Mouse (Mus musculus) layer of hippocampus, postnatal 25 days (tissue): ENCODE results near the gene Fam149b. TPM values are rescaled to one million over a fixed set of nuclear protein-coding genes. Genes with fewer than 3 reads are reported as not detected.
"Not testable (repeated sequence)": the region's sequence is repeated elsewhere in the genome, so short reads cannot be mapped to it uniquely, and the experiment has no call there.

Source experiments
- DNase-seq, 2 experiments: peaks; one replicate each; pipeline ENCODE4 v3.0.0; 2022; ENCODE audit warnings: mixed read lengths in 2 of 2, low spot score in 1 of 2; ENCODE audit errors: extremely low spot score in 1 of 2
- total RNA-seq, 2 experiments: library from RNA; stranded (reverse); gene quantifications; 2 replicates each; pipeline ENCODE4 v1.2.3; 2021

The Fam149b gene
- total RNA-seq = 10 to 100 TPM; 42.4 to 51.7 TPM

DNA sequence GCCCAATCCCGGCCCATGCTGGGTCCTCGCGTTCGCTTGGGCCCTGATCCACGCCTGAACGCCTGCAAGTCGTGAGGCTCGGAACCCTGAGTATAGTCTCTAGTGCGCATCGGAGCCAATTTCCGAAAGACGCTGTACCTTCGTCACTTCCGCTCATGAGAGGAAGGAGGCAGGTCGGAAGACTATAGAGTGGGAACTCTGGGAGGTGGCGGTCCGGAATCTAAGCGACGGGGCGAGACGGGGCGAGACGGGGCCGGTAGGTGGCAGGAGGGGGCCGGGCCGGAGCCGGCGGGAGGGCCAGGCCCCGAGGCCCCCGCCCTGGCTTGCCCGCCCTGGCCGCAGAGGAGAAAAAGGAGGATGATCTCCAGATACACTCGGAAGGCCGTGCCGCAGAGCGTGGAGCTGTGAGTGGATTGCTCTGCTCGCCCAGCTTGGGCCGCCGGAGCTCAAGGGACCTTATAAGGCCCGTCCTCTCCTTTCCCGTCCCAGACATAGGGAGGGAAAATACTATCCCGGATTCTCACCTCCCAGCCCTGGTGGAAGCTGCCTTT, at the start of gene Fam149b, which contains the start of gene Ecd:
TSS of gene Fam149b (plus strand) at position 172 of the 551 bp plus-strand sequence.
TSS of gene Ecd (minus strand) at position 131 of the 551 bp plus-strand sequence.
- DNase-seq = peak; percentile 88 to 89

DNA sequence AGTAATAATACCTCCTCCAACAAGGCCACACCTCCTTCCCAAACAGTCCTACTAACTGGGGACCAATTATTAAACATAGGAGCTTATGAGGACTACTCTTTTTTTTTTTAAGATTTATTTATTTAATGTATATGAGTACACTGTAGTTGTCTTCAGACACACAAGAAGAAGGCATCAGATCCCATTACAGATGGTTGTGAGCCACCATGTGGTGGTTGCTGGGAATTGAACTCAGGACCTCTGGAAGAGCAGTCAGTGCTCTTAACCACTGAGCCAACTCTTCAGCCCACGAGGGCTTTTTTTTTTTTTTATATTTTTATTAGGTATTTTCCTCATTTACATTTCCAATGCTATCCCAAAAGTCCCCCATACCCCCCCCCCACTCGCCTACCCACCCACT, 42.9 kb upstream of the Fam149b start:
- not testable (repeated sequence) for DNase-seq

DNA sequence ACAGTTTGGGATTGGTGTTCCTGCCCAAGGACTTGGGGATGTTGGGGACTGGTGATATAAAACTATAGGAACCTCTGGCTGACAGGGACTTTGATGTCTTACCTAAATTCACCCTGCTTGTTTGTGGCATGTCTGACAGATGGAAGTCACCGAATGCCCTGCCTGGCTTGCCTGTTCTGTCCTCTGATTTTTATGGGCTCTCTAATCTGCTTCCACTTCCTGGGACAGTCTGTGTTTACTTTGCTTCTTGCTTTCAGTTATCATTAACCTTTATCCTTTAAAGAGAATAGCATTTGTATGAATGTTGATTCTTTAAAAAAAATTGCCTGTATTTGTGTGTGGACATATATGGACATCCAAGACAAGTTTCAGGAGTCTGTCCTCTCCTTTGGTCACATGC, 32.8 kb upstream of the Fam149b start:
- DNase-seq = no peak

DNA sequence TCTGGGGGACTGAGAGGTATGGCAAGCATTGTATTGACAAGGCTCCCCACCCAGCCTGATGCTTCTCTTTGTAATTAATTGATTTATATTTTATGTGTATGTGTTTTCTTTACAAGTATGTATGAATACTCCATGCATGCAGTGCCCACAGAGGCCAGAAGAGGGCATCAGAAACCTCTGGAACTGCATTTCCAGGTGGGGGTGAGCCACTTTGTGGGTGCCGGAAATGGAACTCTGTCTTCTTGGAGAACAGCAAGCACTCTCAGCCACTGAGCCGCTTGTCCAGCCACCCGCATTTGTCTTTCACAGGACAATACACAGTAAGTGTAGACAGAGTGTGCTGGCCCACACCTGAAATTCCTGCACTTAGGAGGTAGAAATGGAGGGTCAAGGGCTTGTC, 28.5 kb upstream of the Fam149b start:
- DNase-seq = peak; percentile 25 to 62

DNA sequence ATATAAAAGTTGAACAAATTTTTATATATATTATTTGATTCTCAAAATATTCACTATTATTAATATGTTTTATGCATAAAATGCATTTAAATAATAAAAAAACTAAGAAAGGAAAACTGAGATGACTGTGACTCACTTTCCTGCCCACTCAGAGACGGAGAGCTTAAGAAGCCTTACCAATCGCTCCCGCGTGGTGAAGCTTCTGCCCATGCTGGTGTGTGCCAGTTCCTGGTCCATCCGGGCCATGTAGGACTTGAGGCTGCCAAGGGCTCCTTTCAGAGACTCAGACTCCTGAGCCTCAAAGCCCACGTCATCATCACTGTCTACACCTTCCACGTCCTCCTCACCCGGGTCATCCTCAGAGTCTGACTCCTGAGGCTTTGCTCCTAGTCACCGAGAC, 23.8 kb upstream of the Fam149b start:
- DNase-seq = no peak

DNA sequence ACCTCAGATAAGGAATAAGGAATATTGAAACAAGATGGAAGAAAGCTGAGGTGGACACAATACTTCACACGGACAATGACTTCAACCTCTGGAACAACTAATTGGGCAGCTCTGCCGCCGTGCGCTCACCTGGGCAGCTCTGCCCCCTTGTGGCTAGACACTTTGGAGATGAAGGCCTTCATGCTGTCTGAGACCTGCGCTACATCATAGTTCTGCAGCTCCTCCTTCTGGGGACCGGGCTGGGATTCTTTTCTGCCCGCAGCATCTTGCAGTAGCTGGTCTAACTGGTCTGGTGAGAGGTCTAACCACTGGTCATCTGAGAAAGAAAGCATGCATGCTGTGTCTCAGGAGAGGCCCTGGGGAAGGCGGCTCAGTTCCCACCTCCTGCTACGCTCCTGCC, 19.5 kb upstream of the Fam149b start:
- no peak for DNase-seq

DNA sequence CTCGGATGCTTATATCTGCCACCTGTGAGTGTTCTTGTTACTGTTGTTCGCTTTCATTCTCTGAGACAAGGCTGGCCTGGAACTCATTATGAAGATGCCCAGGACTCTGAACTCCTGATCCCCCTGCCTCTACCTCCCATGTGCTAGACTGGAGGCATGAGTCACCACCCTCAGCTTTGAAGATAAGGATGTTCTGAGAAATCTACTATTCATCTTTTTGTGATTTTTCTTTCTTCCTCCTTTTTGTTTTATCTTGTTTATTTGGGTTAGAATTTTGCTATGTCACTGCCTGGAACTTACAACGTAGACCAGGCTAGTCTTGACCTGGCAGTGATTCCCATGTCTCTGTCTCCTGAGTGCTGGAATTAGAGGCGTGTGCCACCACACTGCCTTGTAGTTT, 16.6 kb upstream of the Fam149b start:
- DNase-seq = no peak

DNA sequence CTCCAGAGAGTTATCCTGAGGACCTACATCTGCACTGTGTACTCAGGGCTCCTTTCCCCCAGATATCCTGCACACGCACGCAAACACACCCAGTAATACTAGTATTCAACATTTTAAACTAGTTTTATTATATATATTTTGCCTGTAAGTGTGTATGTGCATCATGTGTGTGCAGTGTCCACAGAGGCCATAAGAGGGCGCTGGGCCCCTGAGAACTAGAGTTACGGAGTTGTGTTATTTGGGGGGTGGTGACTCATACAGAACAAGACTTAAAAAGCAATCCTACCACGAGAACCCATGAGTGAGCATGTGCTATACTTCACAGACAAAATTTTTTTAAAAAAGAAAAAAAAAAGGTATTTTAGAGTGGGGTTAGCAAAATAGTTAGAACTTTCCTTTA, 8.5 kb upstream of the Fam149b start:
- DNase-seq = no peak

GRCm38 (mm10) chr14:20340149-20340548, 7.8 kb upstream of the Fam149b start:
- no peak for DNase-seq

GRCm38 (mm10) chr14:20340866-20341265, 7.1 kb upstream of the Fam149b start:
- no peak for DNase-seq

- no peak for DNase-seq
These were observed 2.1 kb upstream of the Fam149b start for GRCm38 (mm10) chr14:20345885-20346284.

DNA sequence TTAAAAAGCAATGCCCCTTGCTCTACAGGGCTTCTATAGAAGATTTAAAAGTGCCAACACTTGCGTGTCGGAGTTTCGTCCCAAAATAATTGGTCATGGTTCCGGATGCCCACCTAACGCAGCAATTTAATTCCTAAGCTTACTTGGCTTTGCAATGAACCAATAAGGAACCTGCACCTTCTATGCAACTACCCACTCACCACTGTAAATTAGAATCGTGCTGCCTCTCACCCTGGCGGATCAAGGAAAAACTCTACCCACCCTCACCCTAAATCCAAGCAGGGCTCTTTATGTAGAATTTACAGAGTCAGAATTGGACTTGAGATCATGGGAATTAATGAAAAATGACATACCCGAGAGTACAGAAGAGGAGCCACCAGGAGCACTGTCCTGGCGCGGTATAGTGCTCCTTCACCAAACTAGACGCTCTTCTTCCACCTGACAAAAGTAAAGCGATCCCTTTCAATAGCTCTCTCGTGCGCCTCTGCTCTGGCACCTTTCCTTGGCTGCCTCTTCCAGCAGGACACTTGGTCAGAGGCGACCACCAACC, 446 bp upstream of the Fam149b start:
- DNase-seq = no peak

DNA sequence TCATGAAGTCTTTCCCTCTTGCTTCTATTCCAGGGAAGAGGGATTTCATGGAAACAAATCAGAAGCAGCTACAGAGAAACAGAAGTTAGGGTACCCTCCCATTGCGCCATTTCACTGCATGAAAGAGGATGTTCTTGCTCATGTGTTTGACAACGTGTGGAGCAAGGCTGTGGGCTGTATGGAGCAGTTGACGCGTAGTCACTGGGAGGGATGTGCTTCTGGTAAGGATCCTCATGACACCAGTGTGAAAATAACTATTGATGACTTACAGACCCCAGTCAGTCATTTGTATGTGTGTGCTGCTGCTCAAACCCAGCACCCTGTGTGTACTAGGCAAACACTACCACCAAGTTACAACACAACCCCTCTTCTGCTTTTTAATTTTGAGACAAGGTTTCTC, 15.3 kb downstream of the Fam149b start:
- no peak for DNase-seq

GRCm38 (mm10) chr14:20368271-20368670, 20.3 kb downstream of the Fam149b start:
- DNase-seq = no peak

DNA sequence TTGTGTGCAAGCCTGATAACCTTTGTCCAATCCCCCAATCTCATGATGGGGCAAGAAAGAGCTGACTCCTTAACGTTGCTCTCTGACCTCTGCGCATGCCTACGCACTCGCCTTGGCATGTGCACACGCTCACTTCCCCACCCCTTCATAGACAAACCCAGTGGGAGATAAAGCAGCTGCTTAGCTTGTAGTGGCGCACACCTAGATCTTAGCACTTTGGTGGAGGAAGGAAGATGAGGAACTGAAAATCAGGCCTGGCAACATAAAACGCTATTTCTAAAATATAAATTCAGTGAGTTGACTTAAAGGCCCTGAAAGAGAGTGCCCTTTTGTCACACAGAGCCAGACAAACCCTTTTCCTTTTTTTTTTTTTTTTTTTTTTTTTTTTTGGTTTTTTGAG, 22.8 kb downstream of the Fam149b start:
- no peak for DNase-seq

DNA sequence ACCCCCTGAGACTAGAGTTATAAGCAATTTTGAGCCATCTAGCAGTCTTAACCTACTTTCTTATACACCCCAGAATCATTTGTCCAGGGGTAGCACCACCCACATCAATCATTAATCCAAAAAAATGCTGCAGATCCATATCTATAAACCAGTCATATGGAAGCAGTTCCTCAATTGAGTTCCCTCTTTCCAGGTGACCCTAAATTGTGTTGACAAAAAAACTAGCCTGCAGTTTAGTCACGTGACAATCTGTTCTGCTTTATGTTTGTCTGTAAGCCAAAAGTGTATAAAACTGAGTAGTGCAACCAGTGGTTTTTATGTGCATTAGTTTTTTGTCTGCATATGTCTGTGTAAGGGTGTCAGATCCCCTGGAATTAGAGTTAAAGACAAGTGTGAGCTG, 23.9 kb downstream of the Fam149b start:
- DNase-seq = no peak

- DNase-seq = no peak
These were observed 29.2 kb downstream of the Fam149b start for GRCm38 (mm10) chr14:20377112-20377521.

- DNase-seq = no peak
These were observed 30.5 kb downstream of the Fam149b start for GRCm38 (mm10) chr14:20378313-20379061.

DNA sequence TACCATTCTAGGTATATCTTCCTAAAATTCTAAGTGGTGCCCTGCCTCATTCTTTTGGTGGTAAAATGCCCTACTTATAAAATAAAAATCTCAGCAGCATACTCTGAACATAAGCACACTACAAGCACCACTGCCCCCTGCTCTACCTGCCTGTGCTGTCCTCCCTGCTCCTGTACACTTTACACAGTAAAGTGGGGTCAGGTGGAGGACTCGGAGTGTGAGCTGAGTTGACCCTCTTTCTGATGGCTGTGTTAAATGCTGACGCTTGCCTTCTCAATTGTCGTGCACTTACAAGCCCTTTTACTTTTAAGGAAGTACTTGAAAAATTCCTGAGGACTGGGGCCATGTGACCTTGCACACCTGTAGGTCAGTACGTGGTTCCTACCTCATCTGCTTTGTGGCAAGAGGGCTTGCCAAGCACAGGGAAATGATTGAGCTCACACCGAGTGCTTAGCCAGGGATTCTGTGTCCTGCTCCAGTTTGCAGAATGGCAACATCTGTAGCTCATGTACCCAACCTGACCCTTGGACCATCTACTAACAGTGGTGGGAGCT, 31.2 kb downstream of the Fam149b start:
- no peak for DNase-seq

GRCm38 (mm10) chr14:20379753-20380430, 31.9 kb downstream of the Fam149b start:
- no peak for DNase-seq
